Mouse (Mus musculus): ENCODE results near the gene Snx7. TPM values are rescaled to one million over a fixed set of nuclear protein-coding genes. Genes with fewer than 3 reads are reported as not detected.

Gene Snx7
- polyA plus RNA-seq, 1 experiment from 2014 or later, result 9.0 TPM

DNA sequence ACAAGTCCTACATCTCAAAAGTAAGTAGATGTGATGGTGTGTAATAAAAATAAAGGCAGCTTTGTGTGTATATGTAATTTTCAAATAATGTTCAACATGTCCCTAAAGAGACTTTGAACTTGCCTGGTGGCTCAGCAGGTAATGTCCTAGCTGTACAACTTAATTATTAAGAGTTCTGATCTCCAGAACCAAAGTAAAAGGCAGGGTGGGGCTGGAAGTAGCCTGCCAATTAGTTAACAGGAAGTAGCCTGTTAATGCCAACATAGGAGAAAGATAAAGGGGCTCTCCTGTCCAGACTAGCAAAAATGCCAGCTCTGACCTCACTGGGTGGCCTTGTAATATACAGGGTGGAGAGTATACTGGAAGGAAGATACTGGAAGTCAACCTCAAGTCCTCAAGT is 3.1 kb downstream of the Snx7 start:
- Histone ChIP-seq H3K9me3 (ENCODE audit: control insufficient read depth, low read length) (no peaks in the 10 kb centered on the region), H3K4me3 (replicated peaks; ENCODE audit: low read depth, low read length) (no peak overlapping the region), H3K27ac (replicated peaks; ENCODE audit: low read depth, low read length) (no peak overlapping the region), H3K9ac (replicated peaks; ENCODE audit: low read length) (no peak overlapping the region), H3K4me2 (ENCODE audit: low read length) (no peak overlapping the region), H3K36me3 (ENCODE audit: control insufficient read depth, insufficient read depth, low read length) (no peaks in the 10 kb centered on the region), H3K27me3 (ENCODE audit: control insufficient read depth, insufficient read depth, low read length) (no peaks in the 10 kb centered on the region), H3K4me1 (ENCODE audit: control insufficient read depth, insufficient read depth, low read length) (no peaks in the 10 kb centered on the region)
- no peak for ATAC-seq (ENCODE audit: low FRiP score, low TSS enrichment)
- DNase-seq, result no peak

DNA sequence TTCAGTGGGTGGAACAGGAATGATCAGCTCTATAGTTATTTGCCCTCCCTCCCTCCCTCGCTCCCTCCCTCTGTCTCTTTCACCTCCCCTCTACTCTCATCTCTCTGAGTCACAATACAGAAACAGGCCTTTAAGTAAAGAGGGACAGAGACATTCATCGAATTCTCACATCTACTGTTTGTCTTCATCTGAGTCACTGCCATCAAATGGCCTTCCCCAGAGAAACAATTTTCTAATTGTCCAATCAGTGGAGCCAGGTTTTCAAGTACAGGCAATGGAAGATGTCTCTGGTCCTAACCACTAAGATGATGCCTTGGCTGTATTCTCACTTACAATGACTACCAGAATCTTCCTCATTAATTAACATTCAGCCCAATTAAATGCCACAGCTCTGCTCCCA is 5.8 kb downstream of the Snx7 start:
- H3K9ac ChIP-seq (replicated peaks; ENCODE audit: low read length), result no peak overlapping the region
- H3K27ac ChIP-seq (replicated peaks; ENCODE audit: low read depth, low read length), result no peak overlapping the region
- DNase-seq, result no peak
- no peaks in the 10 kb centered on the region for H3K9me3 ChIP-seq (ENCODE audit: control insufficient read depth, low read length)
- WGBS, result 85% methylated on average over 2 of the region's 2 CpGs
- no peaks in the 10 kb centered on the region for H3K4me1 ChIP-seq (ENCODE audit: control insufficient read depth, insufficient read depth, low read length)
- H3K4me2 ChIP-seq (ENCODE audit: low read length), result no peak overlapping the region
- no peaks in the 10 kb centered on the region for H3K27me3 ChIP-seq (ENCODE audit: control insufficient read depth, insufficient read depth, low read length)
- ATAC-seq (ENCODE audit: low FRiP score, low TSS enrichment), result no peak
- H3K36me3 ChIP-seq (ENCODE audit: control insufficient read depth, insufficient read depth, low read length), result no peaks in the 10 kb centered on the region
- H3K4me3 ChIP-seq (replicated peaks; ENCODE audit: low read depth, low read length), result no peak overlapping the region

DNA sequence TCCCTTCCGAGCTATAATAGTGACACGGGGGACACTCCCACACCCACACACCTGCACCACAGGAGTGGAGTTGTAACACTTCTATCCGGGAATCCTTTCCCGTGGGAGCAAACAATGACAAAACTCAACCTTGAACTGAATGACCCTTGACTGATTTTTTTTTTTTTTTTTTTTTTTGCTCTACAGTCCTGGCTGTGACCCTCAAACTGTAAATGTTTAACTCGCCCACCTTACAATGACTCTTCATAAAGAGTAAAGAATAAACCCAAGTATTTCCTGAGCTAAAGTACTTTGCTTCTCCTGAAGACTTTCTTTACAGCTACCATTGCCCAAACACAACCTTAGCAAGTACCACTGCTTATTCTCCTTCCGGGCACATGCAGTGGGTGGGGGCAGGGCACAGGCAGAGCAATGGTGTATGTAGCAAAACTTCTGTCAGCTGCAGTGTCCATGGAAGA is 6.7 kb downstream of the Snx7 start:
- Histone ChIP-seq H3K27ac (replicated peaks; ENCODE audit: low read depth, low read length) (no peak overlapping the region), H3K27me3 (ENCODE audit: control insufficient read depth, insufficient read depth, low read length) (no peaks in the 10 kb centered on the region), H3K4me1 (ENCODE audit: control insufficient read depth, insufficient read depth, low read length) (no peaks in the 10 kb centered on the region), H3K4me2 (ENCODE audit: low read length) (no peak overlapping the region), H3K9me3 (ENCODE audit: control insufficient read depth, low read length) (no peaks in the 10 kb centered on the region), H3K36me3 (ENCODE audit: control insufficient read depth, insufficient read depth, low read length) (no peaks in the 10 kb centered on the region), H3K9ac (replicated peaks; ENCODE audit: low read length) (no peak overlapping the region), H3K4me3 (replicated peaks; ENCODE audit: low read depth, low read length) (no peak overlapping the region)
- no peak for ATAC-seq (ENCODE audit: low FRiP score, low TSS enrichment)
- DNase-seq, result no peak
- WGBS, result 88% methylated on average over 6 of the region's 6 CpGs

DNA sequence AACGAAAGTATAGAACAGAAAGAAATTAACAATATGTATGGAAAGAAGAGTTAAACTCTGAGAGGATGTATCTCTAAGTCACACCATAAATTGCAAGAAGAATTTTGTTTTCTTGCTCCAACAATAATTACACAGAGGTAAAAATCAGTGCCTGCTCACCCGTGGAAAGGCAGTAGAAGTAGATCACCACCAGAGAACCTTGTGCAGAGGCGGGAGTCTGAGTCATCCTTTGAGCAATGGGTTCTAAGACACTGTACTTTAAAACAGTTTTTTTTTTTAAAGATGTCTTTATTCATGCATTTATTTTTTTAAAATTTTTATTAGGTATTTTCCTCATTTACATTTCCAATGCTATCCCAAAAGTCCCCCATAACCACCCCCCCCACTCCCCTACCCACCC is 9.7 kb downstream of the Snx7 start:
- Histone ChIP-seq H3K27me3 (ENCODE audit: control insufficient read depth, insufficient read depth, low read length) (no peaks in the 10 kb centered on the region), H3K9ac (replicated peaks; ENCODE audit: low read length) (no peak overlapping the region), H3K9me3 (ENCODE audit: control insufficient read depth, low read length) (no peaks in the 10 kb centered on the region), H3K27ac (replicated peaks; ENCODE audit: low read depth, low read length) (no peak overlapping the region), H3K4me1 (ENCODE audit: control insufficient read depth, insufficient read depth, low read length) (no peaks in the 10 kb centered on the region), H3K4me3 (replicated peaks; ENCODE audit: low read depth, low read length) (no peak overlapping the region), H3K4me2 (ENCODE audit: low read length) (no peak overlapping the region), H3K36me3 (ENCODE audit: control insufficient read depth, insufficient read depth, low read length) (no peaks in the 10 kb centered on the region)
- DNase-seq, result no peak
- ATAC-seq (ENCODE audit: low FRiP score, low TSS enrichment), result no peak
- WGBS, result 93% methylated on average over 3 of the region's 3 CpGs

DNA sequence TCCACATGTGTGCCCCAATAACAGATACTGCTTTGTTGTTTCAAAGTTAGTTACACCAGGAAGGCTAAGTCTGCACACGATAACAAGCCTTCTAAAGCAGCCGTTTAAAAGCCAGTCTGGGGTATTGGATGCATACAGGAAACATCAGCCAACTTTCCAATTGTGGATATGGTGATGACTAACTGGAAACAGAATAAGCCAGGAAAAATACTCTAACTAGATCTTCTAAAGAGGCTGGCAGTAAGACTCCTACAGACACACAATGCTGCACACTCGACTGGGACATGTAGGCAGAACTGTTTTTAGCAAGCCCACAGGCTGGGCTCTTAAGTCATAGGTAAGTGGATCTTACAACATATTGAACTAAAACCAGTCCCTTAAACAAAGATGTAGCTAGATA is 15.0 kb downstream of the Snx7 start:
- Histone ChIP-seq H3K27ac (replicated peaks; ENCODE audit: low read depth, low read length) (no peak overlapping the region), H3K27me3 (ENCODE audit: control insufficient read depth, insufficient read depth, low read length) (no peaks in the 10 kb centered on the region), H3K4me3 (replicated peaks; ENCODE audit: low read depth, low read length) (no peak overlapping the region), H3K4me1 (ENCODE audit: control insufficient read depth, insufficient read depth, low read length) (no peaks in the 10 kb centered on the region), H3K9me3 (ENCODE audit: control insufficient read depth, low read length) (no peaks in the 10 kb centered on the region), H3K4me2 (ENCODE audit: low read length) (no peak overlapping the region), H3K9ac (replicated peaks; ENCODE audit: low read length) (no peak overlapping the region), H3K36me3 (ENCODE audit: control insufficient read depth, insufficient read depth, low read length) (no peaks in the 10 kb centered on the region)
- WGBS, result 90% methylated on average over 3 of the region's 3 CpGs
- ATAC-seq (ENCODE audit: low FRiP score, low TSS enrichment), result no peak
- no peak for DNase-seq

DNA sequence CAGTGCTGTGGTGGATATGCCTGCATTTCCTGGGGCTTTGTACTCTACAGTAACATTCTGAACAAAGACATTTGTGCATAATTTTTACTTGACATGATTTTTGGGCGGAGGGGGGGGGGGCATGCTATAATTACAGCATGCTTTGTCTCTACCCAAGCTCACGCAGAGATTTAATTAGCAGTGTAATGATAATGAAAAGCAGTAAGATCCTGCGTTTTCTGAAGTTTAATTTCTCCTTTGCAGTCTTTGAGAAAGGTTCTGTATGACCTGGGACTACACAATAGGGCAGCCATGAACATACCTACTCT is 16.7 kb downstream of the Snx7 start:
- H3K4me3 ChIP-seq (replicated peaks; ENCODE audit: low read depth, low read length), result no peak overlapping the region
- H3K9me3 ChIP-seq (ENCODE audit: control insufficient read depth, low read length), result no peaks in the 10 kb centered on the region
- no peak overlapping the region for H3K4me2 ChIP-seq (ENCODE audit: low read length)
- H3K27ac ChIP-seq (replicated peaks; ENCODE audit: low read depth, low read length), result no peak overlapping the region
- no peak overlapping the region for H3K9ac ChIP-seq (replicated peaks; ENCODE audit: low read length)
- ATAC-seq (ENCODE audit: low FRiP score, low TSS enrichment) (no peak), DNase-seq (no peak)
- H3K4me1 ChIP-seq (ENCODE audit: control insufficient read depth, insufficient read depth, low read length), result no peaks in the 10 kb centered on the region
- 85% methylated on average over 3 of the region's 3 CpGs for WGBS
- no peaks in the 10 kb centered on the region for H3K27me3 ChIP-seq (ENCODE audit: control insufficient read depth, insufficient read depth, low read length)
- no peaks in the 10 kb centered on the region for H3K36me3 ChIP-seq (ENCODE audit: control insufficient read depth, insufficient read depth, low read length)

DNA sequence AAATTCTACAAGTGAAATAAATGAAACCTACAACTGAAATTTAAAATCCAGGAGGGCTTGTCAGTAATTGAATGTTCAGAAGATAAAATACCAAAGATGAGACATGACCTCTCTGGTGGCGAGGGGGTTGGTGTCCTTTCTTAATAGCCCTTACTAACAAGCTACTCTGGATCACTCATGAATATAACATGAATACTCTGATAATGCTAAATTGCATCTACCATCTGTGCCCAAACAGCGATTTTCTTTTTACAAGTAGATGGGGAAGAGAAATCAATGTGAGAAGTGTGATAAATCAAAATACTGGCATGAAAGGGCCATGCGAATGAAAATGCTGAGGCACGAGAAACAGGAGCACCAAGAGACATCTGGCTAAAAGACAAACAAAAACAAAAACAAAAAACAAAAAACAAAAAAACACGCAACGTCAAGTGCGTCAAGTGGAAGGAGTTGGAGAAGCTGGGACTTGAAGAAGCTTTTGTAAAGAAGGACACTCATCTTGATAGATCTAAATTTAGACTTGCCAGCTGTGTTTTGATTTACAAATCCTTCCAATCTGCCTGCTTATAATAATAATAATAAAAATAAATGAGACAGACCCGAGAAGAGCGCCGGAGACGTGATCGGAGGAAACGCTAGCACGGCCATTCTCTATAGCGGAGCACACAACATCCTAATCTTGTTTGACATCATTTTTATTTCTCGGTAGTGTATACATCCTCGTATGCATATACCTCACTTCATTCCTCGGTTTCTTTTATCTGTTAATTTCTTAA is 17.3 kb downstream of the Snx7 start:
- H3K36me3 ChIP-seq (ENCODE audit: control insufficient read depth, insufficient read depth, low read length), result no peaks in the 10 kb centered on the region
- no peak overlapping the region for H3K4me3 ChIP-seq (replicated peaks; ENCODE audit: low read depth, low read length)
- H3K27me3 ChIP-seq (ENCODE audit: control insufficient read depth, insufficient read depth, low read length), result no peaks in the 10 kb centered on the region
- DNase-seq (no peak), ATAC-seq (ENCODE audit: low FRiP score, low TSS enrichment) (no peak)
- no peaks in the 10 kb centered on the region for H3K4me1 ChIP-seq (ENCODE audit: control insufficient read depth, insufficient read depth, low read length)
- no peak overlapping the region for H3K9ac ChIP-seq (replicated peaks; ENCODE audit: low read length)
- no peaks in the 10 kb centered on the region for H3K9me3 ChIP-seq (ENCODE audit: control insufficient read depth, low read length)
- 86% methylated on average over 18 of the region's 18 CpGs for WGBS
- H3K27ac ChIP-seq (replicated peaks; ENCODE audit: low read depth, low read length), result no peak overlapping the region
- H3K4me2 ChIP-seq (ENCODE audit: low read length), result no peak overlapping the region

DNA sequence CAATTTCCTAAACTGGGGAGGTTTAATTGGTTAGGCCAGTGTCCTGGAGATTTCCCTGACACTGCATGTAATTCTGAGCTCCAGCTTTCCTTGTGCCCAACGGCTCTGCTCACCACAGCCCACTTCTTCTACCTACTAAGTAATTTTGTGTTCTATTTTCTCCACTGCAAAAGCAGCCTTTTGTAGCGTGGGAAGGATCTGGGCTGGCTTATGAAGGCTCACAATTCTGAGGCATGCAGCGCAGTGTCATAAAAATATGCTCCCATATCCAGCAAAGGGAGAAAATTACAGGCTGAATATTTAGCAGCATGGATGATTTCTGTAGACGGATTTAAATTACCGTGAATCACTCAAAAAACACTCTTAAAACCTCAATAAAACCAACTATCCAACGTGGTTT is 19.9 kb downstream of the Snx7 start:
- no peaks in the 10 kb centered on the region for H3K36me3 ChIP-seq (ENCODE audit: control insufficient read depth, insufficient read depth, low read length)
- no peak overlapping the region for H3K9ac ChIP-seq (replicated peaks; ENCODE audit: low read length)
- H3K4me1 ChIP-seq (ENCODE audit: control insufficient read depth, insufficient read depth, low read length), result no peaks in the 10 kb centered on the region
- ATAC-seq (ENCODE audit: low FRiP score, low TSS enrichment), result no peak
- 89% methylated on average over 6 of the region's 6 CpGs for WGBS
- H3K9me3 ChIP-seq (ENCODE audit: control insufficient read depth, low read length), result no peaks in the 10 kb centered on the region
- DNase-seq, result no peak
- H3K27me3 ChIP-seq (ENCODE audit: control insufficient read depth, insufficient read depth, low read length), result no peaks in the 10 kb centered on the region
- H3K4me3 ChIP-seq (replicated peaks; ENCODE audit: low read depth, low read length), result no peak overlapping the region
- H3K27ac ChIP-seq (replicated peaks; ENCODE audit: low read depth, low read length), result no peak overlapping the region
- H3K4me2 ChIP-seq (ENCODE audit: low read length), result no peak overlapping the region

DNA sequence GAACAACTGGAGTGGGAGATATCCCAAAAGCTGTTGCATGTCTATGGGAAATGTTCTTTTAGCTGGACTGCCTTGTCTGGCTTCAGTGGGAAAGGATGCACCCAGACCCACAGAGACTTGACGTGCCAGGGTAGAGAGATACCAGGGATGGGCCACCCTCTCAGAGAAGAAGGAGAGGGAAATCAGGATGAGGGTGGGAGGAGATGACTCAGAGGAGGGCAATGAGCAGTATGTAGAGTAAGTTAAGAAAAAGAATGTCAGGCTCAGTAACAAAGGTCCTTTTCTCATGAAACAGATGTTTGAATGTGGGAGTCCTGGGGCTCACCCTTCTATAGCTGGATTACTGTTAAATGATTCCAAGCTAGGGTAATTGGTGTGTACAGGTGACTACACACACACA is 26.1 kb downstream of the Snx7 start:
- Histone ChIP-seq H3K27ac (replicated peaks; ENCODE audit: low read depth, low read length) (no peak overlapping the region), H3K4me1 (ENCODE audit: control insufficient read depth, insufficient read depth, low read length) (no peaks in the 10 kb centered on the region), H3K4me2 (ENCODE audit: low read length) (no peak overlapping the region), H3K9me3 (ENCODE audit: control insufficient read depth, low read length) (no peaks in the 10 kb centered on the region), H3K9ac (replicated peaks; ENCODE audit: low read length) (no peak overlapping the region), H3K27me3 (ENCODE audit: control insufficient read depth, insufficient read depth, low read length) (no peaks in the 10 kb centered on the region), H3K36me3 (ENCODE audit: control insufficient read depth, insufficient read depth, low read length) (no peaks in the 10 kb centered on the region), H3K4me3 (replicated peaks; ENCODE audit: low read depth, low read length) (no peak overlapping the region)
- DNase-seq (no peak), ATAC-seq (ENCODE audit: low FRiP score, low TSS enrichment) (no peak)
- WGBS, result 96% methylated on average over 1 of the region's 1 CpGs

All from midbrain, embryonic 14.5 days (tissue).